Mouse (Mus musculus): ENCODE measurements around the gene Wdr20.

DNA sequence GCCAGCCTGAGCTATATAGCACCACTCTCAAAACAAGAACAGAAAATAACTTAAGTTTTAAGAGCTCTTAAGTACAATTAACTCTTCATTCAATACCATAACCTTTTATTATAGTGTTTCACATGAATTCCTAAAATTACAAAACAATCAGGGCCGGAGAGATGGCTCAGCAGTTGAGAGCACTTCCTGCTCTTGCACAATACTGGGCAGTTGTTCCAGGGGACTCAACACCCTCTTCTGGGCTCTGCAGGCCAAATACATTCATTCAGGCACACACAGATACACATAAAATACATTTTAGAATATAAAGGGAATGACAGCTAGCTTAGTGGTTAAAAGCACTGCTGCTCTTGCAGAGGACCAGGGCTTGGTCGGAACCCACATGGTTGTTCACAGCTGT lies 79.1 kb downstream of the Wdr20 start:
- no peak for TF ChIP-seq CTCF (conservative IDR thresholded peaks at IDR 0.05 in 1 of 2, IDR thresholded peaks at IDR 0.05 in 1 of 2; ENCODE audit: low read depth in 2 of 2, low read length in 2 of 2)
- TF ChIP-seq TBP (conservative IDR thresholded peaks at IDR 0.05; ENCODE audit: low read depth, low read length) = no peak
- no peak for TF ChIP-seq USF1 (IDR thresholded peaks at IDR 0.05; ENCODE audit: low read depth, low read length)
- no peak for TF ChIP-seq POLR2A (IDR thresholded peaks at IDR 0.05; ENCODE audit: low read depth, low read length)
- no peak for TF ChIP-seq MAX (IDR thresholded peaks at IDR 0.05; ENCODE audit: low read length)
- no peak for TF ChIP-seq NRF1 (IDR thresholded peaks at IDR 0.05; ENCODE audit: low read depth, low read length)
- TF ChIP-seq BHLHE40 (IDR thresholded peaks at IDR 0.05; ENCODE audit: low read depth, low read length) = no peak
- TF ChIP-seq NELFE (IDR thresholded peaks at IDR 0.05; ENCODE audit: low read depth, low read length) = no peak
- TF ChIP-seq E2F4 (IDR thresholded peaks at IDR 0.05; ENCODE audit: insufficient replicate concordance, low read depth, low read length) = no peak
- TF ChIP-seq ZMIZ1 (IDR thresholded peaks at IDR 0.05; ENCODE audit: low read depth, low read length) = no peak
- no peak for TF ChIP-seq MAZ (IDR thresholded peaks at IDR 0.05; ENCODE audit: low read depth, low read length)

All from CH12.LX (cell line).